Mouse (Mus musculus): ENCODE measurements around the gene Ebf1.

Gene Ebf1

GRCm38 (mm10) chr11:44775549-44775948 is 158.4 kb downstream of the Ebf1 start:
- DNase-seq (ENCODE audit: extremely low spot score, low read depth, low spot score): no peak

- DNase-seq (ENCODE audit: extremely low spot score, low read depth, low spot score): no peak
Observed at GRCm38 (mm10) chr11:44776556-44776955, 159.4 kb downstream of the Ebf1 start.

GRCm38 (mm10) chr11:44777331-44778310 is 160.5 kb downstream of the Ebf1 start:
- DNase-seq (ENCODE audit: extremely low spot score, low read depth, low spot score): no peak

- DNase-seq (ENCODE audit: extremely low spot score, low read depth, low spot score): no peak
Observed at GRCm38 (mm10) chr11:44779030-44779429, 161.9 kb downstream of the Ebf1 start.

- DNase-seq (ENCODE audit: extremely low spot score, low read depth, low spot score): no peak
Observed at GRCm38 (mm10) chr11:44784255-44785029, 167.3 kb downstream of the Ebf1 start.

- no peak for DNase-seq (ENCODE audit: extremely low spot score, low read depth, low spot score)
Observed at GRCm38 (mm10) chr11:44785063-44785462, 167.9 kb downstream of the Ebf1 start.

- DNase-seq (ENCODE audit: extremely low spot score, low read depth, low spot score): no peak
Observed at GRCm38 (mm10) chr11:44785479-44785878, 168.4 kb downstream of the Ebf1 start.

- no peak for DNase-seq (ENCODE audit: extremely low spot score, low read depth, low spot score)
Observed at GRCm38 (mm10) chr11:44788003-44788402, 170.9 kb downstream of the Ebf1 start.

GRCm38 (mm10) chr11:44792816-44793215 is 175.7 kb downstream of the Ebf1 start:
- no peak for DNase-seq (ENCODE audit: extremely low spot score, low read depth, low spot score)

GRCm38 (mm10) chr11:44794883-44795282 is 177.8 kb downstream of the Ebf1 start:
- no peak for DNase-seq (ENCODE audit: extremely low spot score, low read depth, low spot score)

GRCm38 (mm10) chr11:44795767-44796166 is 178.7 kb downstream of the Ebf1 start:
- DNase-seq (ENCODE audit: extremely low spot score, low read depth, low spot score): no peak

- DNase-seq (ENCODE audit: extremely low spot score, low read depth, low spot score): no peak
Observed at GRCm38 (mm10) chr11:44798270-44798669, 181.2 kb downstream of the Ebf1 start.

- DNase-seq (ENCODE audit: extremely low spot score, low read depth, low spot score): no peak
Observed at GRCm38 (mm10) chr11:44804046-44804445, 186.9 kb downstream of the Ebf1 start.

GRCm38 (mm10) chr11:44806589-44806988 is 189.5 kb downstream of the Ebf1 start:
- DNase-seq (ENCODE audit: extremely low spot score, low read depth, low spot score): no peak

GRCm38 (mm10) chr11:44808855-44809546 is 191.9 kb downstream of the Ebf1 start:
- DNase-seq (ENCODE audit: extremely low spot score, low read depth, low spot score): no peak

- DNase-seq (ENCODE audit: extremely low spot score, low read depth, low spot score): no peak
Observed at GRCm38 (mm10) chr11:44811007-44811406, 193.9 kb downstream of the Ebf1 start.

- no peak for DNase-seq (ENCODE audit: extremely low spot score, low read depth, low spot score)
Observed at GRCm38 (mm10) chr11:44812193-44812746, 195.2 kb downstream of the Ebf1 start.

GRCm38 (mm10) chr11:44813534-44813933 is 196.4 kb downstream of the Ebf1 start:
- DNase-seq (ENCODE audit: extremely low spot score, low read depth, low spot score): no peak

GRCm38 (mm10) chr11:44814847-44815246 is 197.7 kb downstream of the Ebf1 start:
- DNase-seq (ENCODE audit: extremely low spot score, low read depth, low spot score): no peak

- no peak for DNase-seq (ENCODE audit: extremely low spot score, low read depth, low spot score)
Observed at GRCm38 (mm10) chr11:44815991-44816390, 198.9 kb downstream of the Ebf1 start.

GRCm38 (mm10) chr11:44822312-44822711 is 205.2 kb downstream of the Ebf1 start:
- no peak for DNase-seq (ENCODE audit: extremely low spot score, low read depth, low spot score)

Measured in hindlimb bud, embryonic 11.5 days (tissue).